Mouse (Mus musculus): Measurements from ENCODE around the gene Zfp950. TPM values are rescaled to one million over a fixed set of nuclear protein-coding genes. Genes with fewer than 3 reads are reported as not detected.

The Zfp950 gene
- polyA plus RNA-seq, 1 experiment from 2014 or later, result 28.2 TPM

- Histone ChIP-seq H3K27ac (replicated peaks; ENCODE audit: low read depth, low read length) (no peak overlapping the region), H3K4me2 (ENCODE audit: low read depth, severe bottlenecking) (no peak overlapping the region), H3K4me3 (ENCODE audit: low read depth, low read length) (no peak overlapping the region), H3K9me3 (ENCODE audit: control insufficient read depth, low read length) (peaks cover 3% of the 10 kb centered on the region; the same call in 1 of the 2 replicates), H3K4me1 (ENCODE audit: control insufficient read depth, insufficient read depth, low read length) (no peaks in the 10 kb centered on the region), H3K27me3 (ENCODE audit: control insufficient read depth, insufficient read depth, low read length) (no peaks in the 10 kb centered on the region), H3K36me3 (ENCODE audit: control insufficient read depth, insufficient read depth, low read length) (no peaks in the 10 kb centered on the region), H3K9ac (ENCODE audit: low read length) (no peak overlapping the region)
- DNase-seq (ENCODE audit: low spot score) (no peak), ATAC-seq (ENCODE audit: insufficient number of reproducible peaks, low FRiP score, low TSS enrichment, low read depth) (no peak)
- 55% methylated on average over 2 of the region's 2 CpGs for WGBS
Measured at GRCm38 (mm10) chr19:61110184-61110583, 30.5 kb downstream of the Zfp950 start.

DNA sequence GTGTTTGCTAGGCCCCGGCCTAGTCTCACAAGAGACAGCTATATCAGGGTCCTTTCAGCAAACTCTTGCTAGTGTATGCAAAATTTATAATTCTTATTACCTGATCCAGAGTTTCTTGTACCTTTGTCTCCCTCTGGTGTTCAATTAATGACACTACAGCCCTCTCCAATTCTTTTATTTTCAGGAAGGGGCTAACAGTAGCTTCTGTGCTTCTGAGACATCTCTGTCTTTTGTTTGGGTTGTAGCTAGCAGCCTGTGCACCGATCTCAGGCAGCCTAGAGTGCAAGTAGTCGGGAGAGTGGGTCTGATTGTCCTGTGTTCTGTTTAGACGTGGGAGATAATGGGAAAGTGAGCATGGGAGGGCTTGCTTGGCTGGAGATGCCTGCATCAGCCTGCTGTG is 42.9 kb downstream of the Zfp950 start:
- no peak overlapping the region for H3K27ac ChIP-seq (replicated peaks; ENCODE audit: low read depth, low read length)
- H3K9ac ChIP-seq (ENCODE audit: low read length), result no peak overlapping the region
- ATAC-seq (ENCODE audit: insufficient number of reproducible peaks, low FRiP score, low TSS enrichment, low read depth) (no peak), DNase-seq (ENCODE audit: low spot score) (no peak)
- no peaks in the 10 kb centered on the region for H3K4me1 ChIP-seq (ENCODE audit: control insufficient read depth, insufficient read depth, low read length)
- no peaks in the 10 kb centered on the region for H3K27me3 ChIP-seq (ENCODE audit: control insufficient read depth, insufficient read depth, low read length)
- H3K4me3 ChIP-seq (ENCODE audit: low read depth, low read length), result no peak overlapping the region
- no peaks in the 10 kb centered on the region for H3K36me3 ChIP-seq (ENCODE audit: control insufficient read depth, insufficient read depth, low read length)
- no peak overlapping the region for H3K4me2 ChIP-seq (ENCODE audit: low read depth, severe bottlenecking)
- H3K9me3 ChIP-seq (ENCODE audit: control insufficient read depth, low read length), result no peaks in the 10 kb centered on the region
- 31% methylated on average over 4 of the region's 4 CpGs for WGBS

GRCm38 (mm10) chr19:61096776-61097175 is 43.9 kb downstream of the Zfp950 start:
- no peak for ATAC-seq (ENCODE audit: insufficient number of reproducible peaks, low FRiP score, low TSS enrichment, low read depth)
- no peak overlapping the region for H3K9ac ChIP-seq (ENCODE audit: low read length)
- no peak for DNase-seq (ENCODE audit: low spot score)
- H3K9me3 ChIP-seq (ENCODE audit: control insufficient read depth, low read length), result no peaks in the 10 kb centered on the region
- H3K4me1 ChIP-seq (ENCODE audit: control insufficient read depth, insufficient read depth, low read length), result no peaks in the 10 kb centered on the region
- H3K27me3 ChIP-seq (ENCODE audit: control insufficient read depth, insufficient read depth, low read length), result no peaks in the 10 kb centered on the region
- H3K36me3 ChIP-seq (ENCODE audit: control insufficient read depth, insufficient read depth, low read length), result no peaks in the 10 kb centered on the region
- WGBS, result 77% methylated on average over 2 of the region's 2 CpGs
- H3K4me3 ChIP-seq (ENCODE audit: low read depth, low read length), result no peak overlapping the region
- H3K27ac ChIP-seq (replicated peaks; ENCODE audit: low read depth, low read length), result no peak overlapping the region
- H3K4me2 ChIP-seq (ENCODE audit: low read depth, severe bottlenecking), result no peak overlapping the region

DNA sequence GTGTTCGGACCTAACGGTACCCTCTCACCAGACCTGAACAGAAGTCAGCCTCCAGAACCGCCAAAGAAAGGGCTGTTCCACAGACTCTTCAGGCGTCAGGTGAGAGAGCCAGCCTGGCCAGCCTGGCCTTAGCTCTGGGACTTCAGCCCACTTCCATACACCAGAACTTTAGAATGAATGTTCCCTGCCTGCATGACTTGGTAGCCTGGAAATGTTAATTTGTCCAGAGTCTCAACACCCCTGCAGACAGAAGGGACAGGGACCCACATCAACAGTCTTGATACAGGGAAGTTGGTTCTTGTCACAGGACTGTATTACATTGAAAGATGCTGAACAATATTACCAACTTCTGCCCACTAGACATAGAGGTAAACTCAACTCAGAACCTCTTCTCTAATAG is 50.1 kb downstream of the Zfp950 start:
- Histone ChIP-seq H3K27me3 (ENCODE audit: control insufficient read depth, insufficient read depth, low read length) (no peaks in the 10 kb centered on the region), H3K27ac (replicated peaks; ENCODE audit: low read depth, low read length) (no peak overlapping the region), H3K4me3 (ENCODE audit: low read depth, low read length) (no peak overlapping the region), H3K36me3 (ENCODE audit: control insufficient read depth, insufficient read depth, low read length) (no peaks in the 10 kb centered on the region), H3K9ac (ENCODE audit: low read length) (no peak overlapping the region), H3K9me3 (ENCODE audit: control insufficient read depth, low read length) (no peaks in the 10 kb centered on the region), H3K4me2 (ENCODE audit: low read depth, severe bottlenecking) (no peak overlapping the region), H3K4me1 (ENCODE audit: control insufficient read depth, insufficient read depth, low read length) (no peaks in the 10 kb centered on the region)
- DNase-seq (ENCODE audit: low spot score) (no peak), ATAC-seq (ENCODE audit: insufficient number of reproducible peaks, low FRiP score, low TSS enrichment, low read depth) (no peak)
- WGBS, result 90% methylated on average over 4 of the region's 4 CpGs

GRCm38 (mm10) chr19:61089001-61089400 is 51.6 kb downstream of the Zfp950 start:
- Histone ChIP-seq H3K27ac (replicated peaks; ENCODE audit: low read depth, low read length) (no peak overlapping the region), H3K4me1 (ENCODE audit: control insufficient read depth, insufficient read depth, low read length) (no peaks in the 10 kb centered on the region), H3K9ac (ENCODE audit: low read length) (no peak overlapping the region), H3K27me3 (ENCODE audit: control insufficient read depth, insufficient read depth, low read length) (no peaks in the 10 kb centered on the region), H3K36me3 (ENCODE audit: control insufficient read depth, insufficient read depth, low read length) (no peaks in the 10 kb centered on the region), H3K9me3 (ENCODE audit: control insufficient read depth, low read length) (no peaks in the 10 kb centered on the region), H3K4me3 (ENCODE audit: low read depth, low read length) (no peak overlapping the region), H3K4me2 (ENCODE audit: low read depth, severe bottlenecking) (no peak overlapping the region)
- ATAC-seq (ENCODE audit: insufficient number of reproducible peaks, low FRiP score, low TSS enrichment, low read depth) (no peak), DNase-seq (ENCODE audit: low spot score) (no peak)
- WGBS, result 93% methylated on average over 3 of the region's 3 CpGs

DNA sequence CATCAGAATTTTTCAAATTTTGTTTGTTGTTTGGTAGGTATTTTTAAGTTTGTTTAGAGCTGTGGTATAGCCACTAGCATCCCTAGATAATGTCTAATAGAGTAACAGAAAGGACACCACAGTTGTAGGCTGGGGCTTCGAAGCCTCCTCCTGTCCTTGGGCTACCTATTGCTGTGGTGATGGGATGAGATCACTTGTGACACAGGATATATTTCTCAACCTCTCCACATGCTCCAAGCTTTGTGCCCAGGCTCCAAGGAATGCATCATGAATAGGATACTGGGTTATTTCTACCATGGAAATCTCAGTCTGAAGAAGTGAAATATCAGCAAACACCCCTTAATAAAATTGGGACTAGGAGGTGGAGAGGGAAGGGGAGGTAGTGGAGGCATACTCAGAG is 52.9 kb downstream of the Zfp950 start:
- H3K9ac ChIP-seq (ENCODE audit: low read length), result no peak overlapping the region
- H3K9me3 ChIP-seq (ENCODE audit: control insufficient read depth, low read length), result no peaks in the 10 kb centered on the region
- H3K36me3 ChIP-seq (ENCODE audit: control insufficient read depth, insufficient read depth, low read length), result no peaks in the 10 kb centered on the region
- H3K27ac ChIP-seq (replicated peaks; ENCODE audit: low read depth, low read length), result no peak overlapping the region
- no peak overlapping the region for H3K4me2 ChIP-seq (ENCODE audit: low read depth, severe bottlenecking)
- H3K27me3 ChIP-seq (ENCODE audit: control insufficient read depth, insufficient read depth, low read length), result no peaks in the 10 kb centered on the region
- DNase-seq (ENCODE audit: low spot score) (no peak), ATAC-seq (ENCODE audit: insufficient number of reproducible peaks, low FRiP score, low TSS enrichment, low read depth) (no peak)
- WGBS, result 86% methylated on average over 1 of the region's 1 CpGs
- no peak overlapping the region for H3K4me3 ChIP-seq (ENCODE audit: low read depth, low read length)
- no peaks in the 10 kb centered on the region for H3K4me1 ChIP-seq (ENCODE audit: control insufficient read depth, insufficient read depth, low read length)

DNA sequence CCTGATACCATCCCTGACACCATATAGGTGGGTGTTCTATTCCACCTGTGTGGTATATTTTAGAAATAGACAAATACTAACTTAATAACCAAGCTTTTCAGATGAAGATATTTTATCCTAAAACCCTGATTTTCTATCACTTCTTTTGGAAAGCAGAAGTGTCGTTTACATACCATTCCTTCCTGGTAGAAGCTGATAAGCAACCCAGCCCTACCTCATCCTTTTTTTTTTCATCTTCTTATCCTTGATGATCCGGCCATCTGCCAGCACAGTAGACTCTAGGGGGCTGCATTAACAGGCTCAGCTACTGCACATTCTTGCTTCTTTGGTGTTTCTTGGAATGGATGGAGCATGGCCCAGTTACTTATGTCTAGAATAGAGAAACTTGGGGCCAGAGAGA is 55.4 kb downstream of the Zfp950 start:
- no peak for ATAC-seq (ENCODE audit: insufficient number of reproducible peaks, low FRiP score, low TSS enrichment, low read depth)
- Histone ChIP-seq H3K27me3 (ENCODE audit: control insufficient read depth, insufficient read depth, low read length) (no peaks in the 10 kb centered on the region), H3K4me3 (ENCODE audit: low read depth, low read length) (no peak overlapping the region), H3K4me2 (ENCODE audit: low read depth, severe bottlenecking) (no peak overlapping the region), H3K36me3 (ENCODE audit: control insufficient read depth, insufficient read depth, low read length) (no peaks in the 10 kb centered on the region), H3K9me3 (ENCODE audit: control insufficient read depth, low read length) (no peaks in the 10 kb centered on the region), H3K27ac (replicated peaks; ENCODE audit: low read depth, low read length) (no peak overlapping the region), H3K4me1 (ENCODE audit: control insufficient read depth, insufficient read depth, low read length) (no peaks in the 10 kb centered on the region), H3K9ac (ENCODE audit: low read length) (no peak overlapping the region)
- no peak for DNase-seq (ENCODE audit: low spot score)
- 82% methylated on average over 2 of the region's 2 CpGs for WGBS

DNA sequence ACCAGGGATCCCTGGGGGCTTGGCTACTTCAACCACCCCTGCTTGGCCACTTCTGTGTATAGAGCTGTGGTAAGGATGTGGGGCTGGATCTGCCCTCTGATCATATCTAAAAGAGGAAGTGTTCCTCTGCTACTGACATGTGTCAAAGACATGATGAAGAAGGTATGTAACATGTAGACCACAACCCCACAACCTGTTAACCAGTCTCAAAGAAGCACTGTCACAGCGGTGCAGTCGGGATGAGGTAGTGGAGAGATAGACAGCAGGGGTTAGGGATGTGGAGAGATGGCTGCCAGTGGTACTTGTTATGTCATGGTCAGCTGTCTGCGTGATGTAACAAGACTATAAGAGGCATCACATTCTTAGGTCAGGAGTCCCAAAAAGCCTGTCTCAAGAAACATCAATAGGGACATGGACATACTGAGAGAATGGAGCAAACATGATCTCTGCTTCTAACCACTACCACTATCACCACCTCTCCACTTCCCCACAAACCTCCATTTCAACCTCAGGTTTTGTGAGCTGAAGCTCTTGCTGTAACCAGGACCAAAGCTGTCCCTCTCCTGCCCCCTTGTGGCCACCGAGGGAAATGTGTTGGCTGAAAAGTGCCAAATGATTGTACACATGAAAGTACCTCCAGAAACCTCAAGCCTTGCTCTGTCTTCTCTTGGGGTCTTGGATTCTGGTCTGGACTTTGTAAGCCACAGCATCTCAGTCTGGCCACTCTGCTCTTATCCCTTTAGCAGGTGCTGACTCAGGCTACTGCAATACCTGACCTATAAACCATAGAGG is 56.3 kb downstream of the Zfp950 start:
- no peaks in the 10 kb centered on the region for H3K9me3 ChIP-seq (ENCODE audit: control insufficient read depth, low read length)
- no peak overlapping the region for H3K4me3 ChIP-seq (ENCODE audit: low read depth, low read length)
- no peak overlapping the region for H3K27ac ChIP-seq (replicated peaks; ENCODE audit: low read depth, low read length)
- no peaks in the 10 kb centered on the region for H3K36me3 ChIP-seq (ENCODE audit: control insufficient read depth, insufficient read depth, low read length)
- WGBS, result 48% methylated on average over 4 of the region's 4 CpGs
- H3K27me3 ChIP-seq (ENCODE audit: control insufficient read depth, insufficient read depth, low read length), result no peaks in the 10 kb centered on the region
- no peak overlapping the region for H3K9ac ChIP-seq (ENCODE audit: low read length)
- DNase-seq (ENCODE audit: low spot score) (peak; percentile 94), ATAC-seq (ENCODE audit: insufficient number of reproducible peaks, low FRiP score, low TSS enrichment, low read depth) (no peak)
- H3K4me1 ChIP-seq (ENCODE audit: control insufficient read depth, insufficient read depth, low read length), result no peaks in the 10 kb centered on the region
- no peak overlapping the region for H3K4me2 ChIP-seq (ENCODE audit: low read depth, severe bottlenecking)

GRCm38 (mm10) chr19:61083006-61083405 is 57.6 kb downstream of the Zfp950 start:
- H3K4me2 ChIP-seq (ENCODE audit: low read depth, severe bottlenecking), result no peak overlapping the region
- no peaks in the 10 kb centered on the region for H3K36me3 ChIP-seq (ENCODE audit: control insufficient read depth, insufficient read depth, low read length)
- no peak overlapping the region for H3K4me3 ChIP-seq (ENCODE audit: low read depth, low read length)
- H3K9me3 ChIP-seq (ENCODE audit: control insufficient read depth, low read length), result no peaks in the 10 kb centered on the region
- no peak for DNase-seq (ENCODE audit: low spot score)
- no peaks in the 10 kb centered on the region for H3K27me3 ChIP-seq (ENCODE audit: control insufficient read depth, insufficient read depth, low read length)
- no peak overlapping the region for H3K9ac ChIP-seq (ENCODE audit: low read length)
- no peaks in the 10 kb centered on the region for H3K4me1 ChIP-seq (ENCODE audit: control insufficient read depth, insufficient read depth, low read length)
- H3K27ac ChIP-seq (replicated peaks; ENCODE audit: low read depth, low read length), result no peak overlapping the region
- 87% methylated on average over 8 of the region's 8 CpGs for WGBS
- no peak for ATAC-seq (ENCODE audit: insufficient number of reproducible peaks, low FRiP score, low TSS enrichment, low read depth)

Measured in limb, embryonic 11.5 days (tissue).